ENCODE assay signal across 23 mouse cellular contexts in the genomic region with DNA sequence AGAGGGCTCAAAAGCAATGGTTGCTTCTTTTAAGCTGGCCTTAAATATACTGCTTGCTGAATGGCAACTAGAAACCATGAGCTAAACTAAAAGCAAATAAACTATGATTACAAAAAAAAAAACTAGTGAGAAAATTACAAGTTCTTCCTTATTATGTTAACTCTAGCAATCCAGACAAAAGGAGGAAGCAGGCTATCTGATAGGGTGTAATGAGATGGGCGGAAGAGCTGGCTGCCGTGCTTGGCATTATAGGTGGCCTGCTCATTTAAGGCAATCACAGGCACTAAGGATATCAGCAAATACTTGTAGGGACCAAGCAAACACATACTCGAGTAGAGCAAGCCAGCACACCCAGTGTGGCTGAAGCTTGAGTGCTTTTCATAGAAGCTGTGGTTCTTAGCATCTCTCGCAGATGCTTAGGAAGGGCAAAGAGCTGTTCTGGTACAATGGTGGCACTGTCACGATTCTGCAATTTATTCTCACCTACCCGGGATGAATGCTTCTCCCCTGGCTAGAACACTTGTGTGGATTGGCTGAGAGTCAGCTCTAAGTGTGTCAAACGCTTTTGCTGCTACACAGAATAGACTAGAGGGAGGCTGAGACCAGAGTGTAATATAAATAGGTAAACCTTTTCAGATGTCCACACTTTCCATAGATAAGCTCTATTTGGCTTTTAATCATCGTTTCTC. TPM values are rescaled to one million over a fixed set of nuclear protein-coding genes. Genes with fewer than 3 reads are reported as not detected.
A peak's percentile ranks its signal among the peaks of the same experiment; 100 is the strongest.
DNase-seq lines count a peak whose midpoint lies in the region; ATAC-seq and TF ChIP-seq lines count a peak whose summit lies in the region.
"Had no signal": no experiment of that assay in that cellular context is flagged by ENCODE, and none has a peak within 500 bp of the region (broad histone marks: within the 10 kb centered on the region; RNA-seq: fewer than 3 reads in every experiment).

No protein-coding gene starts in this region.

- no peaks in the 10 kb centered on the region for H3K4me1 ChIP-seq in lung, embryonic 15.5 days
- 0 out of 2 replicates have a peak, but pooled peaks cover 3% of the 10 kb centered on the region for H3K4me1 ChIP-seq in thymus, adult 2 months (replicated peaks; ENCODE audit: control insufficient read depth, insufficient read depth, low read length)
- H3K4me1 ChIP-seq: embryonic facial prominence, embryonic 15.5 days; forebrain, embryonic 10.5 days; hindbrain, embryonic 10.5 days had no signal

- TF ChIP-seq POLR2A in thymus, adult 2 months (IDR thresholded peaks at IDR 0.05; ENCODE audit: control insufficient read depth, extremely low read depth, insufficient read depth, low read length, poor library complexity), result no peak

- H3K4me2 ChIP-seq in lung, embryonic 15.5 days, result no peak overlapping the region
- H3K4me2 ChIP-seq: embryonic facial prominence, embryonic 15.5 days; forebrain, embryonic 15.5 days; heart, embryonic 12.5 days; hindbrain, embryonic 14.5 days had no signal

- H3K9ac ChIP-seq in lung, embryonic 15.5 days, result no peak overlapping the region
- H3K9ac ChIP-seq: embryonic facial prominence, embryonic 15.5 days; forebrain, embryonic 15.5 days; heart, embryonic 12.5 days; hindbrain, embryonic 14.5 days had no signal

- TF ChIP-seq CTCF in thymus, adult 2 months (IDR thresholded peaks at IDR 0.05; ENCODE audit: borderline replicate concordance, control insufficient read depth, extremely low read depth, insufficient read depth, low read length, poor library complexity), result no peak

- DNase-seq in lung, postnatal 4 days, result no peak
- no peak for DNase-seq in thymus, adult 2 months
- no peak for DNase-seq in thymus, postnatal 0 days (ENCODE audit: low spot score)
- peak; percentile 63 for DNase-seq in brain, adult 2 months (ENCODE audit: low read depth, low spot score)
- no peak for DNase-seq in neural tube, embryonic 10.5 days (ENCODE audit: extremely low spot score, low spot score)
- no peak for DNase-seq in ovary, adult 18-20 months (ENCODE audit: low spot score)
- DNase-seq: adrenal gland, postnatal 14 days; cerebellum, adult 2 months; cerebellum, postnatal 10 days; embryo, embryonic 11 days; gastrocnemius, postnatal 14 days had no signal

- H3K9me3 ChIP-seq in lung, embryonic 15.5 days, result no peaks in the 10 kb centered on the region
- H3K9me3 ChIP-seq: embryonic facial prominence, embryonic 15.5 days; forebrain, embryonic 10.5 days; forebrain, embryonic 15.5 days; heart, embryonic 12.5 days; hindbrain, embryonic 10.5 days had no signal

- H3K4me3 ChIP-seq in lung, embryonic 15.5 days, result no peak overlapping the region
- no peak overlapping the region for H3K4me3 ChIP-seq in thymus, adult 2 months (ENCODE audit: control insufficient read depth, insufficient read depth, low read length)
- H3K4me3 ChIP-seq: embryonic facial prominence, embryonic 15.5 days; erythroblast, embryonic 14.5 days; forebrain, embryonic 10.5 days; forebrain, embryonic 15.5 days; heart, embryonic 12.5 days; hindbrain, embryonic 10.5 days had no signal

- H3K36me3 ChIP-seq in lung, embryonic 15.5 days, result 0 out of 2 replicates have a peak, but pooled peaks cover 7% of the 10 kb centered on the region
- peaks cover 95% of the 10 kb centered on the region for H3K36me3 ChIP-seq in thymus, adult 2 months (ENCODE audit: control insufficient read depth, insufficient read depth, low read length)
- H3K36me3 ChIP-seq: G1E had no signal

- ATAC-seq in lung, embryonic 15.5 days (ENCODE audit: borderline replicate concordance, extremely low read depth, low FRiP score, low TSS enrichment), result peak; percentile 46; the same call in 1 of the 2 replicates
- peak; percentile 38 for ATAC-seq in megakaryocyte progenitor cell, adult 5-6 weeks (replicated peaks; ENCODE audit: poor library complexity)
- ATAC-seq: activated CD4-positive, CD25-positive, alpha-beta regulatory T cell, adult 4 months; forebrain, embryonic 15.5 days; Patski had no signal

- H3K27me3 ChIP-seq in lung, embryonic 15.5 days, result no peaks in the 10 kb centered on the region
- H3K27me3 ChIP-seq in thymus, adult 2 months (ENCODE audit: control insufficient read depth, insufficient read depth, low read length), result no peaks in the 10 kb centered on the region
- H3K27me3 ChIP-seq: embryonic facial prominence, embryonic 15.5 days; forebrain, embryonic 15.5 days; heart, embryonic 12.5 days had no signal

- no peak overlapping the region for H3K27ac ChIP-seq in lung, embryonic 15.5 days
- H3K27ac ChIP-seq in thymus, adult 2 months (ENCODE audit: control insufficient read depth, insufficient read depth, low read length), result peak overlapping the region; percentile 20; the same call in 1 of the 2 replicates
- H3K27ac ChIP-seq: embryonic facial prominence, embryonic 15.5 days; forebrain, embryonic 10.5 days; forebrain, embryonic 15.5 days; hindbrain, embryonic 10.5 days; hindbrain, embryonic 14.5 days had no signal

- 52% methylated on average over 8 of the region's 8 CpGs for WGBS in lung, embryonic 15.5 days
- WGBS in thymus, adult 2 months, result 92% methylated on average over 8 of the region's 8 CpGs

RNA-seq across cellular contexts. Expression of a gene that starts 49.4 kb away (rescaled TPM):
- polyA plus RNA-seq in lung, embryonic 15.5 days (2015; fragmentation: Nextera tagmentation; extraction: Ambion mirVana), result 8.2 and 12.3 TPM in 2 replicates
- 873 and 1,043 TPM in 2 replicates for polyA plus RNA-seq in thymus, adult 2 months (2012; rRNA removed)
- polyA plus RNA-seq in thymus, postnatal 0 days (2015; fragmentation: Nextera tagmentation; extraction: Ambion mirVana), result 728 and 901 TPM in 2 replicates
- total RNA-seq in megakaryocyte progenitor cell, adult 5-6 weeks (2015), result 31.2 and 35.1 TPM in 2 replicates
- 21.8 and 22.1 TPM in 2 replicates for total RNA-seq in megakaryocyte progenitor cell, adult 5-6 weeks (2017)
- polyA plus RNA-seq: G1E had no signal

Comparison
In these comparisons a context has a peak if more than half of its experiments do, and no peak if none do; other contexts are left out.
1. RNA of a gene that starts 49.4 kb away (polyA plus RNA-seq): 728 to 901 TPM in thymus, postnatal 0 days and 873 to 1,043 TPM in thymus, adult 2 months; 8.2 to 12.3 TPM in lung, embryonic 15.5 days; every median in the first group is over 10 times any median in the second.